Mouse (Mus musculus): ENCODE results near the gene Gpsm3. TPM values are rescaled to one million over a fixed set of nuclear protein-coding genes. Genes with fewer than 3 reads are reported as not detected.

Gene Gpsm3
- polyA plus RNA-seq, 1 experiment, result 2.8 TPM

DNA sequence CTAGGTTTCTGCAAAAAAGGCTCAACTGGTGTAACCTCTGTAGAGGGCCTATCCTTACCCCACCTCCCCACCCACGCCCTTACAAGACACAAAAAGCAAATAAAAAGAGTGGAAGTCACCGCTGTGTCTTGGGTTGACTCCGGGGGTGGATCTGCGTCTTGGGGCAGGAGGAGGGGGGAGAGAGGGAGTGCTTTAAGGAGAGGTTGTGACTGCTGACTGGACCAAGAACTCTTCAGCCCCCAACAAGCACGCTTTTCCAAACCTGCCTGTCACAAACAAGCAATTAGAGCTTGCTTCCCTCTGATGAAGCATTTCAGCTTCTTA lies 39.0 kb downstream of the Gpsm3 start:
- DNase-seq (ENCODE audit: extremely low spot score in 1 of 2, low spot score in 1 of 2), result no peak

DNA sequence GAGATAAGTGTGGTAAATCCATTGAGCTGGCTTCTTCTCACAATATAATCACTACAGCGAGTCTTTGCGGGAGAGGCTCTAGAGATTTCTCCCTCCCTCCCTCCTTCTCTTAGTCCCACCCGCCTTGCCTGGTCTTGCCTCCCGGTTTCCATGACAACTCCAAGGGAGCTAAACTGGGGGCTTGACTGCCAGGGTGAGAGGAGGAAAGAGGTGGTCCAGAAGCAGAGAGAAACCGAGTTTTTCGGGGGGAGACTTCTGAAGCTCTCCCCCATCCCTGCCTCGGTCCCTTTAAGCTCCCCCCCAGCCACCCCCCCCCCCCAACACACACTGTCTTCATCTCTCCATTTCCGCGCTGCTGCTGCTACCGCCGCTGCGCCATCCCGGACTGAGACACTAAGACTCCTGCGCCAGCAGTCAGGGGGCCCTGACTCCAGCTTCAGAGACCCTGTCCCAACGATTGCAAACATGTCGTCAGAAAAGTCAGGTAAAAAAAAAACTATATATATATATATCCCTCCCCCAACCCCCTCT lies 39.7 kb downstream of the Gpsm3 start, which contains the start of gene Prrt1:
Gene Prrt1 (plus strand): TSS at position 313 of the 531 bp plus-strand sequence.
- DNase-seq (ENCODE audit: extremely low spot score in 1 of 2, low spot score in 1 of 2), result peak; percentile 66 to 77

DNA sequence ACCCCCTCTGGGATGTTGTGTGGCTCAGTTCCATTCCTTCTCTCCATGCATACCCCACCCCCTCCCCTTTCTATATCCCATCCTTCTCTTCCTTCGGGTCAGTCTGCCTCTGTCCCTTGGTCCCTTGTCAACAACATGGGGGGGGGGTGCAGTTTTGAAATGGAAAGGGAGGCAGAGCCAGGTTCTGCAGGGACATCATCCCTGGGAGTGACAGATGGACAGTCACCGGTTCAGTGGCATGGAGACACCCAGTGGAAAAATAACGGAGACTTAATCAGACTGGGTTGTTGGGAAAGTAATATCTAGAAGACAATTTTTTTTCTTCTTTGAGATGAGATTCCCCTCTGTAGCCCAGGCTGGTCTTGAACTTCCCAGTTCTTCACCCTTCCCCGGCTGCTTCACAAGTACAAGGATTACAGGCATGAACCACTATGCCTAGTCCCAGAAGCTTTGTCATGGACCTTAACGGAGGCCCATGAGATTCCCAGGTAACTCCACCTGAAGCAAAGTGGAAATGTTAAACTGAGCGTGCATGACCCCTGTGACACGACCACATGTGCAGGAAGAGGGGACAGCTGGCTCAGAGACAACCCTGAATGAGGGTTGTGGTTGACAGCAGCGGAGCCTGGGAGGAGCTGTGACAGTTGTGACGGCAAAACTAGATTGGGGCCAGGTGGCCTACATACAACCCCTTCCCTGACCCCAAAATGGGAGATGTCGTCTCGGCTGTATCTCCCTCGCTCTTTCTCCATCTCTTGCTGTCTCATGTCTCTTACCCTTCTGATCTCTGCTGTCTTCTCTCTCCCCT lies 40.4 kb downstream of the Gpsm3 start:
- no peak for DNase-seq (ENCODE audit: extremely low spot score in 1 of 2, low spot score in 1 of 2)

DNA sequence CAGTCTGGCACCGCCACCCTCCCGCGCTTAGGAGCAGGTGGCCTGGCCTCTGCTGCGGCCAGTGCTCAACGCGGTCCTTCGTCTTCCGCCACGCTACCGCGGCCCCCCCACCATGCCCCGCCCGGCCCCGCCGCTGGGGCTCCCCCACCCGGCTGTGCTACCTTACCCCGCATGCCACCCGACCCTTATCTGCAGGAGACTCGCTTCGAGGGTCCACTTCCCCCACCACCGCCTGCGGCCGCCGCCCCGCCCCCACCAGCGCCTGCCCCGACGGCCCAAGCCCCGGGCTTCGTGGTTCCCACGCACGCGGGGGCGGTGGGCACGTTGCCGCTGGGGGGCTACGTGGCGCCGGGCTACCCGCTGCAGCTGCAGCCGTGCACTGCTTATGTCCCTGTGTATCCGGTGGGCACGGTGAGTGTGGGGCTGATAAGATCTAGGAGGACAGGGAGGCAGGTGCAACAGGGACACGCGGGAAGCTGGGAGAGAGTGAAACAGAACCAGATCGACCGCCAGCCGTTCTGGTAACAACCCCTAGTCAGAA lies 41.2 kb downstream of the Gpsm3 start:
- no peak for DNase-seq (ENCODE audit: extremely low spot score in 1 of 2, low spot score in 1 of 2)

DNA sequence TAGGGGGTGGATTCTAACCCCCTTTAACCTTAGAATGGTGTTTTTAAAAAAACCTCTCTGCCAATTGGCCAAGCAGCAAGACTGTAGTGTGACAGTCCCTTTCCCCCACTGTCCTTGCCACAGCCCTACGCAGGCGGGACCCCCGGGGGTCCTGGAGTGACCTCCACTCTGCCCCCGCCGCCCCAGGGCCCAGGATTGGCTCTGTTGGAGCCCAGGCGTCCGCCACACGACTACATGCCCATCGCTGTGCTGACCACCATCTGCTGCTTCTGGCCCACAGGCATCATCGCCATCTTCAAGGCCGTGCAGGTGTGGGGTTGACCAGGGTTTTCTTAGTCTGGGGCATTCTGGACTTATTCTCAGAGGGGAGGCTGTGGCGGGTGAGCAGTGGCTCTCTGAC lies 42.0 kb downstream of the Gpsm3 start:
- DNase-seq (ENCODE audit: extremely low spot score in 1 of 2, low spot score in 1 of 2), result no peak

DNA sequence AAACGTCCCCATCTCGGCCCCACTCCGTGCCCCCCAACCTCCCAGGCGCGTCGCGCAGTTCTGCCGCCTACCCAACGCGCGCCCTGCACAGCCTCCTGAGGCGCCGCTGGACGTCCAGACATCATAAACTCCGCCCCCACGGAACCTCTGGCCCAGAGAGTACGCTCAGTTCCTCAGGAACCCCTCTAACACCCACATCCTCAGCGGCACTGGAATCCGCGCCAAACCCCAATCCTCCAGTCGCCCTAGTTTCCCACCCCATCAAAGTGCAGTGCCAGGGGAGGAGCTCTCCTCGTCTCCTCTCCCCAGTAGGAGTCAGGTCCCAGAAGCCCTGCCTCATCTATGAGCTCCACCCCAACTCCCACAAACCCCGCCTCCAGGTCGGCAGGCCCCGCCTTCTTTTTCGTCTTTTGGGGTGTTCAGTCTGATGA lies 42.7 kb downstream of the Gpsm3 start:
- DNase-seq (ENCODE audit: extremely low spot score in 1 of 2, low spot score in 1 of 2), result peak; percentile 85 to 90

DNA sequence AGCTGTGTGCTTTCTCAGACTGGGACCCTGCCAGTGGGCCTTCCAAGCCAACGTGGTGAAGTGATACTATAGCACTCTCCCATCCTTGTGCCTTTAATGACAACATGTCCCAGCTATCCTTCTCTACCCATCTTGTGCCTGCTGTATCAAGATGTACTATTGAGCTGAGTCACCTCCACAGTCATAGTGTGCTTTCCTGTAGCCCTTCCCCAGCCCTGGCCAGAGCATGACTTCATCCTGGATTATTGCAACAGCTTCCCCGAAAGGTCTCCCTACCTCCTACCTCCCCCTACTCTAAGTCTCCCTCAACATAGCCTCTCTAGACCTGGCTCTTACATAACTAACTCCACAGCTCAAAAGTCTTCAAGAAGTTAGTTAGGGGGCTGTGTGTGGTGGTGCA lies 46.1 kb downstream of the Gpsm3 start:
- no peak for DNase-seq (ENCODE audit: extremely low spot score in 1 of 2, low spot score in 1 of 2)

DNA sequence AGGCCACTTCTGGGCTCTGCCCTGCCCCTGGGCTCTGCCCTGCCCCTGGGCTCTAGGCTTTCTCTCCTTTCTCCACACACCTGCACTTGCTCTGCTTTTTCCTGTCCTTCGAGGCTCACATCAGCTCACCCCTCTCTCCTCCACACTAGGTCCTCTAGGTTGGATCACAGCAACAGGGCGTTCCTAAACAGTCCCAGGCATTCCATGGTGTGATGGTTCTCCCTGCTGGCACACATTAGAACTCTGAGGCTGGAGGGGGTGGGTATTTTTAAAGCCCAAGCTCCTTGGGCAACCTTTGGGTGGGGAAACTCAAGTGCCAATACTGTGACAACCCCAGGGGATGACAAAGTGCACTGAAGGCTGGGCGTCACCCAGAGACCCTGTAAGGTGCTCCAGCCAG lies 47.9 kb downstream of the Gpsm3 start:
- no peak for DNase-seq (ENCODE audit: extremely low spot score in 1 of 2, low spot score in 1 of 2)

DNA sequence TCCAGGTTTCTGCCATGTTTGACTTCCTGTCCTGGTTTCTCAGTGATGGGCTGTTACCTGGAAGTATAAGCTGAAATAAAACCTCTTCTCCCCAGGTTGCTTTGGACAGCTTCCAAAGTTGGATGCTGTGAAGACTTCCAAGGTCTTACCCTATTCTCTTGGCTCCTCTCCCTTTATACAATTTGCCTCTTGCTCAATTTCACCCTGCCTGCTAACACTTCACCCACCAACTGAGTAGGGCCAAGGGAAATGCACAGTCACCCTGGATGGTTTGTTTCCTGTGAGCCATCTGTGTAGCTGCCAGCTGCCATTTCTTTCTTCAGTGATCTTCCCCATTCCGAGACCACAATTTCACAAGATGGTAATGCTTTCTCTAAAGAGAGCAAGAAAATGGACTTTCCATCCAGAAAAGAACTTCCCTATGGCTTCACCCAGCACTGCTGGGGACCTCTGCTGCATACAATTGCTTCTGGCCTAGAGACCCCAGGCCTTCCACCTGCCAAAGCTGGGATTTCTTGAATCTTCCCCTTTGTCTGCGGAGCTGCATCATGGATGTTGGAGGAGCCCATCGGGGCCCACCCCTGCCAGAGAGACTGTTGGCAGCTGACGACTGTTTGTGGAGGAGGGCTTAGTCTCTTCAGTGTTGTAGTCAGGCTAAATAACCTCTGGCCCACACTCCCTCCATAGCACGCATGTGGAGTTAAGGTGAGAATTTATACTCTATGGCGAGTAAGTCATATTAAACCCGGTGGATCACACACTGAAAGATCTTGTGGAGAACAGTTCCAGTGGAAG lies 50.1 kb downstream of the Gpsm3 start:
- no peak for DNase-seq (ENCODE audit: extremely low spot score in 1 of 2, low spot score in 1 of 2)

DNA sequence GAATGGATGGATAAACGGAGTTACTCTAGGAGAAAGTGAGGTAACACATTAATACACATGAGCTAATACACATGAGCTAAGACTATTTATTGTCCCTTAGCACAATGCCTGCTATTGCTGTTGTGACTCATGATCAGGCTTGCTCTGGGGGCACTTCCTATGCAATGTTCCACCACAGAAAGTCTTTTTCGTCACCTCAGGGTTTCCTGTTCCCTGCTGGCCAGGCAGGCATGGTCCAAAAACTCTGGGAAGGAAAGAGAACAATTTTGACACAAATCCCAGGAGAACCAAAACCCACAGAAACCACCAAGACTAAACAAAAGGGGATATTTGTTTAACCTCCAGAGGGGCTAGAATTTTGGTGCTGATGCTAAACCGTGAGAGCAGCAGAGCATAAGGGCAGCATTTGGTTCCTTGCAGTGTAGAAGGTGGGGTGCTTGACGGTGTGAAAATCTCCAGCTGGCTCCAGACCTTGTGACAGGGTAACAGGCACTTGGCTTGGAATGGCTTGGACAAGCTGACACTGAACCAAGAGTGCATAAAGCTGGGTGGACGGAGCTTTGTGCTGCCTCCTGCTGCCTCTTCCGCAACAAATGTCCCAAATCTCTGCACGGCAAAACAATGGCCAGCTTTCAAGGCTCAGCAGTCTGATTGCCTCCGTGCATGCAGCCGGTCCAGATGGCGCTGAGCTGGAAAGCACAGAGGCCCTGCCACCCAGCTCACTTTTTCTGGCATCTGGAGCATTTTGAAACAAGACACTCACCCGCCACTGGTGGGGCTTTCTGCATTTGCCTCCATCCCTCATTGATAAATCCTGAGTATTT lies 51.4 kb downstream of the Gpsm3 start:
- no peak for DNase-seq (ENCODE audit: extremely low spot score in 1 of 2, low spot score in 1 of 2)

Other genes with a start within 250 kb of the Gpsm3 start
- 0.06 TPM in 1 of 2 replicates, not detected in the other for gene Btnl2, start 235.0 kb upstream of the Gpsm3 start, polyA plus RNA-seq (2012; rRNA removed)
- not detected in 2 replicates for gene Btnl1, start 212.7 kb upstream of the Gpsm3 start, polyA plus RNA-seq (2012; rRNA removed)
- 10.7 and 11.1 TPM in 2 replicates for gene BC051142, start 191.0 kb upstream of the Gpsm3 start, polyA plus RNA-seq (2012; rRNA removed)
- gene Btnl4, start 112.5 kb upstream of the Gpsm3 start, polyA plus RNA-seq (2012; rRNA removed), result not detected in 2 replicates
- not detected in 2 replicates for gene Btnl6, start 72.5 kb upstream of the Gpsm3 start, polyA plus RNA-seq (2012; rRNA removed)
- gene Notch4, start 25.5 kb upstream of the Gpsm3 start, polyA plus RNA-seq (2012; rRNA removed), result 6.2 and 7.2 TPM in 2 replicates
- gene Pbx2, start 1.5 kb downstream of the Gpsm3 start, polyA plus RNA-seq (2012; rRNA removed), result 67.0 and 71.3 TPM in 2 replicates
- gene Ager, start 8.1 kb downstream of the Gpsm3 start, polyA plus RNA-seq (2012; rRNA removed), result 2.1 TPM in 2 replicates
- 127 and 145 TPM in 2 replicates for gene Rnf5, start 13.9 kb downstream of the Gpsm3 start, polyA plus RNA-seq (2012; rRNA removed)
- gene Agpat1, start 14.5 kb downstream of the Gpsm3 start, polyA plus RNA-seq (2012; rRNA removed), result 204 and 229 TPM in 2 replicates
- 9.7 and 10.5 TPM in 2 replicates for gene Egfl8, start 26.2 kb downstream of the Gpsm3 start, polyA plus RNA-seq (2012; rRNA removed)
- gene Ppt2, start 38.7 kb downstream of the Gpsm3 start, polyA plus RNA-seq (2012; rRNA removed), result 41.9 and 43.0 TPM in 2 replicates
- 150 and 179 TPM in 2 replicates for gene Prrt1, start 39.7 kb downstream of the Gpsm3 start, polyA plus RNA-seq (2012; rRNA removed)
- 6.7 and 7.9 TPM in 2 replicates for gene Fkbpl, start 55.0 kb downstream of the Gpsm3 start, polyA plus RNA-seq (2012; rRNA removed)
- 57.7 and 59.6 TPM in 2 replicates for gene Atf6b, start 57.3 kb downstream of the Gpsm3 start, polyA plus RNA-seq (2012; rRNA removed)
- gene Tnxb, start 80.7 kb downstream of the Gpsm3 start, polyA plus RNA-seq (2012; rRNA removed), result 1.6 TPM in 2 replicates
- 18.8 and 22.8 TPM in 2 replicates for gene C4b, start 154.1 kb downstream of the Gpsm3 start, polyA plus RNA-seq (2012; rRNA removed)
- 0.04 TPM in 1 of 2 replicates, not detected in the other for gene Cyp21a1, start 214.8 kb downstream of the Gpsm3 start, polyA plus RNA-seq (2012; rRNA removed)
- 71.8 and 77.6 TPM in 2 replicates for gene Stk19, start 247.1 kb downstream of the Gpsm3 start, polyA plus RNA-seq (2012; rRNA removed)
- gene Dxo, start 247.2 kb downstream of the Gpsm3 start, polyA plus RNA-seq (2012; rRNA removed), result 47.3 and 56.4 TPM in 2 replicates

All from frontal cortex, adult 2 months (tissue).